Mouse (Mus musculus): Measurements from ENCODE around the gene Tnnt3.

DNA sequence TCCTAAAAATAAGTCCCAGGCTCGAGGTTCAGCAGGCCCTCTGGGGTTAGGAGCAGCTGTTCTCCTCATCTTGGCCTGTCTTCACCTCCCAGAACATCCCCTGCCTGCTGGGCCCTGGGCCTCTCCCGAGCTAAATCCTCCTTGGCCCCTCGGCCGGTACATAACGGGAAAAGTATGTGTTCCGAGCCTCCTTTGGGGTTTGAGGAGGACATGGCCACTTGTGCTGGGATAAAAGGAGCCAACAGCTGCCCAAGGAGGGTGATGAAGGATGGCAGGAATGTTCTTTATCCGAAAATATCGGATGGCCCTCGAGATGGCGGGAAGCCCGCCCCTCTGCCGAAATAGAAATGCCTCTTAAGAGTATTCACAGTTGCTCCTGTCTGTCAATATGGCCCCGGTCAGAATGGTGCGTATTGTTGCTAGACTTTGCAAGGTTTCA is 52.3 kb downstream of the Tnnt3 start:
- TF ChIP-seq POLR2A (IDR thresholded peaks at IDR 0.05; ENCODE audit: low read depth, low read length) = no peak
- no peak for TF ChIP-seq CTCF (conservative IDR thresholded peaks at IDR 0.05; ENCODE audit: insufficient read depth, insufficient read length, low read depth, low read length)

Data from kidney, adult 2 months (tissue).